Mouse (Mus musculus) embryonic facial prominence, embryonic 13.5 days (tissue): ENCODE results near the gene St3gal6. TPM values are rescaled to one million over a fixed set of nuclear protein-coding genes. Genes with fewer than 3 reads are reported as not detected.

Source experiments
- ATAC-seq: fragments of 200-750 bp; cut with Nextera tagmentation; 2 replicates; pipeline ENCODE4 v1.8.0; 2017; ENCODE audit warnings: low read depth; ENCODE audit not compliant: insufficient number of reproducible peaks, insufficient read depth, low FRiP score, low TSS enrichment
- H3K27ac ChIP-seq: fragments of 300-500 bp; sonication (generic); 2 replicates; pipeline ENCODE4 v1.5.1; 2015; ENCODE audit warnings: moderate library complexity, mild to moderate bottlenecking, inconsistent platforms
- H3K27me3 ChIP-seq: fragments of 300-500 bp; sonication (generic); 2 replicates; pipeline ENCODE4 v1.6.1; 2015; ENCODE audit warnings: mild to moderate bottlenecking, inconsistent platforms
- H3K36me3 ChIP-seq: fragments of 300-500 bp; sonication (generic); 2 replicates; pipeline ENCODE4 v1.6.1; 2015; ENCODE audit warnings: mild to moderate bottlenecking, inconsistent platforms
- H3K4me1 ChIP-seq: fragments of 300-500 bp; sonication (generic); 2 replicates; pipeline ENCODE4 v1.6.1; 2015; ENCODE audit warnings: inconsistent platforms
- H3K4me2 ChIP-seq: fragments of 300-500 bp; sonication (generic); 2 replicates; pipeline ENCODE4 v1.6.1; 2015; ENCODE audit warnings: moderate library complexity, mild to moderate bottlenecking, inconsistent platforms
- H3K4me3 ChIP-seq: fragments of 300-500 bp; sonication (generic); 2 replicates; pipeline ENCODE4 v1.5.1; 2015; ENCODE audit warnings: mild to moderate bottlenecking, inconsistent platforms
- H3K9ac ChIP-seq: fragments of 300-500 bp; sonication (generic); 2 replicates; pipeline ENCODE4 v1.6.1; 2015; ENCODE audit warnings: mild to moderate bottlenecking, inconsistent platforms
- H3K9me3 ChIP-seq: fragments of 300-500 bp; sonication (generic); 2 replicates; pipeline ENCODE4 v1.6.1; 2016; ENCODE audit warnings: inconsistent platforms
- WGBS: fragments of 180-500 bp; shearing (Covaris S2); methylation state at CpG from one replicate; pipeline ENCODE4 v1.1.7; 2015; ENCODE audit warnings: mixed read lengths; 5-methylcytosine and 5-hydroxymethylcytosine counted together
- polyA plus RNA-seq: library from polyadenylated mRNA; unstranded; fragments of >200 nt; fragmentation: Nextera tagmentation; extraction: Ambion mirVana; gene quantifications from 2 replicates; pipeline ENCODE4 v1.2.1, GENCODE M21; 2015

St3gal6 gene
- polyA plus RNA-seq, 1 experiment from 2014 or later: 14.7 TPM

DNA sequence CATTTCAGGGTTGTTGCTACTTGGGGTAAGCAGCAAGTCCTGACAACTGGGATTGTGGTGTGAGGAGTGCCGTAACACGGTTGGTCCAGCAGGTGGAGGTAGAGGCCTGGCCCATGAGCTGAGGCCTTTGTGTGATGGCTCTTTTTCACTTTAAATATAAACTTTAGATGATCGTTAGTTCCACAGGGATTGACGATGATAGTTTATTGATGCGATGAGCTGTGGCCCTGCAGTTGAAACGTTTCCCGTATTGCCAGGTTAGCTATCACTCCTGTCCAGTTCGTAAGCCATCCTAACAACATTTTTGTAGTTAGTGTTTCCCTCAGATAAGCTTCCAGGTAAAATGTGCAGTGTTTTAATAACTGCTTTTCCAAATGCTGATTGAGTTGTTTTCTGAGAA lies 69.4 kb downstream of the St3gal6 start:
- Histone ChIP-seq H3K4me2 (no peak overlapping the region), H3K9ac (no peak overlapping the region), H3K27me3 (no peaks in the 10 kb centered on the region), H3K4me1 (no peaks in the 10 kb centered on the region), H3K4me3 (no peak overlapping the region), H3K9me3 (no peaks in the 10 kb centered on the region), H3K27ac (no peak overlapping the region), H3K36me3 (peaks cover 32% of the 10 kb centered on the region)
- no peak for ATAC-seq
- WGBS: 71% methylated on average over 8 of the region's 8 CpGs

DNA sequence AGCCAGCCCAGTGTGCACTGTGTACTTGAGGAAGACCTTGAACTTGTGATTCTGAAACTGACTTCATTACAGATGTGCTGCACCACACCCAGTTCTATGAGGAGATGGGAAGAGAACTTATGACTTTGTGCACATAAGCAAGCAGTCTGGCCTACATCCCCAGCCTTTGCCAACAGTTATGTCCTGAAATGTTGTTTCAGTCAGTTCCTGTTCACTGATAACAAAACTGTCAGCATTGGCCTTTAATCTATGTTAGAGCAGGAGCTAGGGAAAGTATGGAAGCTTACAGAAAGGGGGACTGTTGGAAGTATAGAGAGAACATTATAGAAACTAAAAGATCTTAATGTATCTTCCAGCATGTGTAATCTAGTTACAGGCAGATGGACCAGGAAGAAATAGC lies 70.2 kb downstream of the St3gal6 start:
- no peaks in the 10 kb centered on the region for H3K9me3 ChIP-seq
- H3K4me1 ChIP-seq: no peaks in the 10 kb centered on the region
- H3K4me2 ChIP-seq: no peak overlapping the region
- no peaks in the 10 kb centered on the region for H3K27me3 ChIP-seq
- ATAC-seq: no peak
- no peak overlapping the region for H3K4me3 ChIP-seq
- peaks cover 30% of the 10 kb centered on the region for H3K36me3 ChIP-seq
- H3K27ac ChIP-seq: no peak overlapping the region
- H3K9ac ChIP-seq: no peak overlapping the region

DNA sequence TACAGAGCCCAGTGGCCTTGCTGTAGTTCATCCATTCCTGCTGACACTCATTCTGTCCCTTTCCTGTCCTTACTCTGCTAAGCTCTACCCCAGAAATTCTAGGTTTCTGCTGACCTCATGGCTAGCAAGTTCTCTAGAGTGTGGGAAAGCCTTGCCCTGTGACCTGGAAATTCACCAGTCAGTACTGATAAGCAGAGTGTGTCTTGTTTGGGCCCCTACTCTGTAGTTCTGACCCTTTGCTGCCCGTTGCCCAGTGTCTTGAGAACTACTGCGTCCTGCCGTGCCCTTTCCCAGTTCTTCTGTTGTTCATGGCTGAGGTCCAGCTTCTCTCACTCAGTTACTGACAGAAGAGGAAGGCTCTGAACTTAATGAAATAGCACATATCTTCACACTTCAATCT lies 70.9 kb downstream of the St3gal6 start:
- Histone ChIP-seq H3K9me3 (no peaks in the 10 kb centered on the region), H3K9ac (no peak overlapping the region), H3K27me3 (no peaks in the 10 kb centered on the region), H3K36me3 (peaks cover 24% of the 10 kb centered on the region), H3K4me2 (no peak overlapping the region), H3K4me3 (no peak overlapping the region), H3K27ac (no peak overlapping the region), H3K4me1 (no peaks in the 10 kb centered on the region)
- ATAC-seq: no peak
- WGBS: 73% methylated on average over 3 of the region's 3 CpGs

DNA sequence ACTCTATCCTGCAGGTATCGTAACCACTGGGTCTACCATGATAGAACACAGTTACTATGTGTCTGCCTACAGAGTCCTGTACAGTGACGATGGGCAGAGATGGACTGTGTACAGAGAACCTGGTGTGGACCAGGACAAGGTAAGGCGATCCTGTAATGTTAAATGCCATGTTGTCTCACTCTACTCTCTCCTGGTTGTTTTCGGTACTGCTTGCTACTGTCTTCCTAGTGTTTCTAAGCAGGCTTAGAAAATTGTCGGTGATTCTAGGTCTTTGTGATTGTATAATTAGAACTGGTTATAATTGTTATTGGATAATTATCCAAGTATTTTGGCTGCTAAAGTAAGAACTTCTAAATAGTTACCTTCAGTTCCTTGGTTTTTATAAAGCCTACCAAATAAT lies 72.4 kb downstream of the St3gal6 start:
- ATAC-seq: no peak
- H3K9me3 ChIP-seq: no peaks in the 10 kb centered on the region
- H3K27ac ChIP-seq: no peak overlapping the region
- no peaks in the 10 kb centered on the region for H3K4me1 ChIP-seq
- no peak overlapping the region for H3K4me3 ChIP-seq
- no peak overlapping the region for H3K4me2 ChIP-seq
- 90% methylated on average over 5 of the region's 5 CpGs for WGBS
- H3K27me3 ChIP-seq: no peaks in the 10 kb centered on the region
- H3K9ac ChIP-seq: no peak overlapping the region
- H3K36me3 ChIP-seq: peaks cover 19% of the 10 kb centered on the region

DNA sequence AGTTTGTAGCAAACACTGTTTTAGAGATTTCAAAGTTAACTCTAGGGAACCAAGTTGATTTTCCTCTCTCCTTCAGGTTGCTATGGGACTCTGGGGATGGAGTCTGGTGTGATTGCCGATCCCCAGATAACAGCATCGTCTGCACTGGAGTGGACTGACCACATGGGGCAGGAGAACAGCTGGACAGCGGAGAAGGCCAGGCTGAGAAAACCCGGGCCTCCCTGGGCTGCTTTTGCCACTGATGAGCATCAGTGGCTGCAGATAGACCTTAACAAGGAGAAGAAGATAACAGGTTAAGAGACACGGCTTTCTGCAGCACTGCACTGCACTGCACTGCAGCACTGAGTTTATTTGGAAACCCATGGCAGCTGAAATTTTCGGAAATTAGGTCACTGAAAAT lies 73.4 kb downstream of the St3gal6 start:
- Histone ChIP-seq H3K27me3 (no peaks in the 10 kb centered on the region), H3K4me2 (no peak overlapping the region), H3K4me3 (no peak overlapping the region), H3K9ac (no peak overlapping the region), H3K27ac (no peak overlapping the region), H3K36me3 (peaks cover 21% of the 10 kb centered on the region), H3K9me3 (no peaks in the 10 kb centered on the region), H3K4me1 (no peaks in the 10 kb centered on the region)
- no peak for ATAC-seq
- 76% methylated on average over 6 of the region's 6 CpGs for WGBS

DNA sequence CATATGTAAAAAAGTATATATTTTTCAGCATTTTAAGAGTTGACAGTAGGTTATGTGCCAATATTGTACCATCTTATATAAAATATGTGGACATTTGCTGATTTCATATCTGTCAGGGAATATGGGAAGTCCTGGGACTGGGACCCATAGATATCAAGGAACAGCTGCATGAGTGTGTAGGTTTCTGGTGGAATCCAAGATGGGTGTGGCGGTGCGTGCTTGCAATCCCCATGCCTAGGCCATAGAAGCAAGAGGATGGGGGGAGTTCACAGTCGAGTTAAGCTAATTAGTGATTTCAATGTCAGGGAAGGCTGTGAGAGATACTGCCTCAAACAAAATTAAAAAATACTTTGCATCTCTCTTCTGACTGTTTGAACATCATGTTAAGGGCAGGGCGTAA lies 75.0 kb downstream of the St3gal6 start:
- Histone ChIP-seq H3K9me3 (no peaks in the 10 kb centered on the region), H3K4me3 (no peak overlapping the region), H3K9ac (no peak overlapping the region), H3K4me2 (no peak overlapping the region), H3K4me1 (no peaks in the 10 kb centered on the region), H3K36me3 (peaks cover 22% of the 10 kb centered on the region), H3K27ac (no peak overlapping the region), H3K27me3 (no peaks in the 10 kb centered on the region)
- 85% methylated on average over 4 of the region's 4 CpGs for WGBS
- ATAC-seq: no peak

DNA sequence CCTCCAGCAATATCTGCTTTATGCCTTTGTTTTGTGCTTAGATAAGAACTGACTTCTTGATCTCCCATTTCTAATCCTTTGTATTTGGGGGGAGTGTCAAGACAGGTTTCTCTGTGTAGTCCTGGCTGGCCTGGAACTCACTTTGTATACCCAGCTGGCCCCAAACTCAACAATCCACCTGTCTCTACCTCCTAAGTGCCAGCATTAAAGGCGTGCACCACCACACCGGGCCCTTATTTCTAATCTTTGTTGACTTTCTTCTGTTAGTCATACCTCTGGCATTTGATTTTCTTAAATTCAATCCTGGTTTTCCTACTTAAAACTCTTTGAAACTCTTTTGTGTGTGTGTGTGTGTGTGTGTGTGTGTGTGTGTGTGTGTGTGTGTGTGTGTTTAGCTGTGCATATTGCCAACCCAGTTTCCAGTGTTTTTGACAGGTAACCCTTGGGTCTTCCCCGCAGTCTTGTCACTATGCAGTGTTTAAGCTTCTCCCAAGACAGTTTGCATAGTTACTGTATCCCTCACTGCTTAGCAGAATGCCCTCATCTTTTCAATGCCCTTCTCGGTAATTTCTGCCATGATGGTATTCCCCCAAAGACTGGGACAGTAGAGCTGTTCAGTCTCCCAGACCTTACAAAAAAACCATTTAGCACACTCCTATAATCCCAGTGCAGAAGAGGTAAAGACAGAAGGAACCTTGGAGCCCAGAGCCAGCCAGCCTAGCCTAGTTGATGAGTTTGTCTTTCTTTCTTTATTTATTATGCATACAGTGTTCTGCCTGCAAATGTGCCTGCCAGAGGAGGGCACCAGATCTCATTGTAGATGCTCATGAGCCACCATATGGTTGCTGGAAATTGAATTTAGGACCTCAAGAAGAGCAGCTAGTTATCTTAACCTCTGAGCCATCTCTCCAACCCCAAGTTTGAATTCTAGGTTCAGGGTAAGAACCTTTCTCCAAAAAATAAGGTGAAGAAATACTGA lies 77.5 kb downstream of the St3gal6 start:
- WGBS: 95% methylated on average over 4 of the region's 4 CpGs

DNA sequence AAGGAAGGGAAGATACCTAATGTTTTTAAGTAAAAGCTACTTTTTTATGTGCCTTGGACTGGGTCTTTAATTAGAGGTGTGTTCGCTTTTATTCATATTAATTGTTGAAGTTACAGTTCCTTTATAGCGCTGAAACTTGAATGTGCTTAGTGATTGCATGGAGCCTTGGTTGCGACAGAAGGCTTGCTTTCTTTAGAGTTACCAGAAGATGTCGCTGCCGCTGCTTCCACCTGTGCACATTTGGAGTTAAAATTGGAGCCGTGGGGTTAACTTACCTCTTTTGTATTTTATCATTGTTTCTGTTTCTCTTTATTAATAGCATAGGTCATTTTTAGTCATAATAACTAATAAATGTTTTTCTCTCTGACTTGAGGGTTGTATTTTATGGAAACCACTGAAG lies 79.3 kb downstream of the St3gal6 start:
- H3K4me3 ChIP-seq: no peak overlapping the region
- no peak for ATAC-seq
- H3K4me2 ChIP-seq: no peak overlapping the region
- H3K9me3 ChIP-seq: no peaks in the 10 kb centered on the region
- H3K9ac ChIP-seq: no peak overlapping the region
- H3K36me3 ChIP-seq: peaks cover 11% of the 10 kb centered on the region
- no peaks in the 10 kb centered on the region for H3K4me1 ChIP-seq
- H3K27me3 ChIP-seq: no peaks in the 10 kb centered on the region
- H3K27ac ChIP-seq: no peak overlapping the region
- WGBS: 77% methylated on average over 6 of the region's 6 CpGs

More for the DNA sequence above, 77.5 kb downstream of the St3gal6 start:
- Histone ChIP-seq H3K9me3 (no peaks in the 10 kb centered on the region), H3K27me3 (no peaks in the 10 kb centered on the region), H3K4me3 (no peak overlapping the region), H3K9ac (no peak overlapping the region), H3K4me1 (no peaks in the 10 kb centered on the region), H3K36me3 (peaks cover 20% of the 10 kb centered on the region), H3K27ac (no peak overlapping the region), H3K4me2 (no peak overlapping the region)
- no peak for ATAC-seq

DNA sequence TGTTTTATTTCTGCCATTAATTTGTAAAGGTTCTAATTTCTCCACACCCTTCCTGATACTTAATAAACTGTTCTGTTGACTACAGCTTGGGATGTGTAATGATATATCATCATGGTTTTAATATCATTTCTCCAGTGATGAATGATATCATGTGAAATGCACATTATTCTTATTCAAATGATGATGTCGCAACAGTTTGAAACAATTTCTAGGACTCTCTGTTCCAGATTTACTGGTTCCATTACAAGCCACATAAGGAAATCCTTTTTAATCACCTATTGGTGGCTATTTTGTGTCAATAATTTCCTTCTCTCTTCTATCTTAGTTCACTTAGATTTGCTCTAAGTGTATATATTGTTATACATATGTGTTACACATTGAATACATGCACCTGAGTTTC lies 91.7 kb downstream of the St3gal6 start:
- no peak overlapping the region for H3K9ac ChIP-seq
- ATAC-seq: no peak
- WGBS: 95% methylated on average over 1 of the region's 1 CpGs

DNA sequence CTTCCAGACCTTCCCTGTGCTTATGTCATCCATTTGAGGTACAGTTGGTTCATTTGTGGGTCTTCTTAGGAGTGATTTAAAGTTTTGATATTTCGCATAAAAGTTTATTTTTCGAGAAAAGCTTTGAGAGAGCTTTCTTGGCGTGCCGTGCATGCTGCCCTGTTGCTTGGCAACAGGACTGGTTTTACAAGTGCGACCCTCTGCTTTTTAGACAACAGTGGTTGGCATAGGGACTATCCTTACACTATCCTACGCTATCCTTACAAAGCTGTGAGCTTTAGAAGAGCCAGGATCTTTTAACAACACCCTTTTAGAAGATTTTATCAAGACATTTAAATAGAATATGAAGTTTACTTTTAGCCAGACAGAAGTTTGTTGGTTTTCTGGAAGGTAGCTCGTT lies 93.8 kb downstream of the St3gal6 start:
- no peak for ATAC-seq
- Histone ChIP-seq H3K4me2 (no peak overlapping the region), H3K9me3 (no peaks in the 10 kb centered on the region), H3K4me1 (no peaks in the 10 kb centered on the region; the same call in 1 of the 2 replicates), H3K4me3 (no peak overlapping the region), H3K36me3 (peaks cover 7% of the 10 kb centered on the region), H3K27ac (no peak overlapping the region), H3K9ac (no peak overlapping the region), H3K27me3 (no peaks in the 10 kb centered on the region)
- 75% methylated on average over 7 of the region's 7 CpGs for WGBS

More for the DNA sequence above, 91.7 kb downstream of the St3gal6 start:
- Histone ChIP-seq H3K4me2 (no peak overlapping the region), H3K27me3 (no peaks in the 10 kb centered on the region), H3K27ac (no peak overlapping the region), H3K4me3 (no peak overlapping the region), H3K9me3 (no peaks in the 10 kb centered on the region), H3K4me1 (no peaks in the 10 kb centered on the region; the same call in 1 of the 2 replicates), H3K36me3 (peaks cover 15% of the 10 kb centered on the region)

DNA sequence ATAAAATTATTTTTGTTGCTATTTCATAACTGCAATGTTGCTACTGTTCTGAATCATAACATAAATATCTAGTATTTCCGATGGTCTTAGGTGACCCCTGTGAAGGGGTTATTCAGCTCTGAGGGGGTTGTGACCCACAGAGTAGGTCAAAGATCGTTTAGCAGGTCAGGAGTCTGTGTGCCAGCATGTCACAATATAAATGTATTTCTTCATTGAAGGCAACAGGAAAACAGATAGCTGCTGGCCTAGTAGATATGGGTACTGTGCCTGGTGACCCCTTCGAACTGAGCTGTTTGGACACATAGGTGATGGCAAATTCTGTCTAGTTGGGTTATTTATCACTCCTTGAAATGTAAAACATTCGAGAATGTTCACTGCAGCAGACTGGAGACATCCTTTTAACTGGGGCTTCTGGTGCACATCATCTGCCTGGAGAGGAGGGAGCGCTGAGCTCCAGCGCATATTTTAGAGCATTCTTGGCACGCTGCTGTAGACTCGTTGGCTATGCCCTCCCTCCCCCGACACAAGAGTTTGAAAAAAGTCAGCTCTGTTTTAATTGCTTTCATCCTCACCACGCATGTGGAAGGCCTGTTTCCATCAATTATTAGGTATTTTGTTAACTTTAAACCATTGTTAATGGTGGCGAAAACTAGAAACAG lies 102.2 kb downstream of the St3gal6 start:
- Histone ChIP-seq H3K36me3 (0 out of 2 replicates have a peak, but pooled peaks cover 3% of the 10 kb centered on the region), H3K9ac (no peak overlapping the region), H3K4me3 (no peak overlapping the region), H3K4me2 (no peak overlapping the region), H3K27ac (no peak overlapping the region), H3K27me3 (no peaks in the 10 kb centered on the region), H3K9me3 (no peaks in the 10 kb centered on the region), H3K4me1 (peaks cover 16% of the 10 kb centered on the region)
- 40% methylated on average over 11 of the region's 11 CpGs for WGBS
- ATAC-seq: no peak
